Mouse (Mus musculus) embryonic facial prominence, embryonic 14.5 days (tissue): ENCODE measurements at regions not wholly inside any gene's neighbourhood (a gene's known extent, or its start where the extent isn't known, plus 50 kb on each side); places are given as distances from the start of the nearest gene placed in this dataset.

Experiments used
- ATAC-seq: fragments of 200-750 bp; cut with Nextera tagmentation; 2 replicates; pipeline ENCODE4 v1.8.0; 2017; ENCODE audit warnings: low read depth, moderate number of reproducible peaks, moderate TSS enrichment
- DNase-seq: peaks from one replicate; pipeline ENCODE4 v3.0.0-alpha.2; 2015; ENCODE audit warnings: low spot score
- H3K27ac ChIP-seq: fragments of 300-500 bp; sonication (generic); replicated peaks from 2 replicates; pipeline ENCODE4 v1.5.1; 2014; ENCODE audit warnings: low read depth, mild to moderate bottlenecking, low read length, moderate library complexity
- H3K27me3 ChIP-seq: fragments of 300-500 bp; sonication (generic); replicated peaks from 2 replicates; pipeline ENCODE4 v1.6.1; 2014; ENCODE audit warnings: low read length; ENCODE audit not compliant: control insufficient read depth, insufficient read depth
- H3K36me3 ChIP-seq: fragments of 300-500 bp; sonication (generic); 2 replicates; pipeline ENCODE4 v1.6.1; 2014; ENCODE audit warnings: low read length, mixed read lengths; ENCODE audit not compliant: control insufficient read depth, insufficient read depth
- H3K4me1 ChIP-seq: fragments of 300-500 bp; sonication (generic); 2 replicates; pipeline ENCODE4 v1.6.1; 2014; ENCODE audit warnings: antibody characterized with exemption, low read length; ENCODE audit not compliant: control insufficient read depth, insufficient read depth
- H3K4me2 ChIP-seq: fragments of 300-500 bp; sonication (generic); 2 replicates; pipeline ENCODE4 v1.6.1; 2014; ENCODE audit warnings: low read depth, mild to moderate bottlenecking, low read length, moderate library complexity, mixed read lengths
- H3K4me3 ChIP-seq: fragments of 300-500 bp; sonication (generic); 2 replicates; pipeline ENCODE4 v1.5.1; 2014; ENCODE audit warnings: low read depth, mild to moderate bottlenecking, low read length
- H3K9ac ChIP-seq: fragments of 300-500 bp; sonication (generic); 2 replicates; pipeline ENCODE4 v1.6.1; 2014; ENCODE audit warnings: low read depth, mild to moderate bottlenecking, low read length, moderate library complexity, mixed read lengths
- H3K9me3 ChIP-seq: fragments of 300-500 bp; sonication (generic); 2 replicates; pipeline ENCODE4 v1.6.1; 2016; ENCODE audit warnings: low read length; ENCODE audit not compliant: control insufficient read depth
- WGBS: fragments of 180-500 bp; shearing (Covaris S2); extraction: QIAGEN DNeasy Blood & Tissue Kit; methylation state at CpG from one replicate; pipeline ENCODE4 v1.1.7; 2014; 5-methylcytosine and 5-hydroxymethylcytosine counted together

DNA sequence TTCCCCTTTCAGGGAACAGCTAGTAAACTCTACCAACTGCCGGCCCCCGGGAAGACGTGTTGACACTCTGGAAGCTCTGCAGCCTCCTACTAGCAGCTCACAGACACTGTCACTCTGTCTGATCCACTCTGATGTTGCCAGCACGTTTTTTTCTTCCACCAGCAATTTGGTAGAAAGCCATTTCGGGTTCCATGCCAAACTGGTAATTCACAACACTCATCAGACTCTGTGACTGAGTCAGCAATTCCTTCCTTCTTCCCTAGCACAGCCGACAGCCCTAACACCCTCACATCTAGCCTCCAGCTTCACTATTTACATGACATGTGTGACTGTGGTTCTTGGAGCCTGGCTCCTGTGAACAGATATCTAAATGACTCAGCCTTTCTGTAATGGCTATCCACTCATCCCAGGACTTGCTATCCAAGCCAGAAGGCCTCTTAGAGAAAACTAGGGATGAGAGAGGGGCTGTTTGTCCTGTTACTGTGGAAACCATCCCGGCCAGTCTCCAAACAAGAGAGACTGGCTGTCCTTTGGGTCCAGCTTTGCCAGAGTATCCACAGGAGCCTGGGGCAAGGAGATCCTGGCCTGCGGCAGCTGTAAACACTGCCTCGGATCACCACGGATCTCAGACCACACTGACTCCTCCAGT lies 105.2 kb upstream of the Pkdcc start:
- Histone ChIP-seq H3K4me2 (no peak overlapping the region), H3K27me3 (peaks cover 9% of the 10 kb centered on the region; the same call in 1 of the 2 replicates), H3K36me3 (no peaks in the 10 kb centered on the region), H3K27ac (no peak overlapping the region; the same call in 1 of the 2 replicates), H3K4me1 (peaks cover 9% of the 10 kb centered on the region), H3K9me3 (no peaks in the 10 kb centered on the region), H3K4me3 (no peak overlapping the region), H3K9ac (no peak overlapping the region)
- WGBS, result 42% methylated on average over 10 of the region's 10 CpGs
- peak; percentile 70 for DNase-seq
- peak; percentile 60; the same call in 1 of the 2 replicates for ATAC-seq

GRCm38 (mm10) chr17:83110556-83110955 lies 104.5 kb upstream of the Pkdcc start:
- Histone ChIP-seq H3K36me3 (no peaks in the 10 kb centered on the region), H3K4me3 (no peak overlapping the region), H3K4me2 (no peak overlapping the region), H3K9ac (no peak overlapping the region), H3K27ac (no peak overlapping the region), H3K9me3 (no peaks in the 10 kb centered on the region), H3K27me3 (peaks cover 9% of the 10 kb centered on the region; the same call in 1 of the 2 replicates), H3K4me1 (peaks cover 16% of the 10 kb centered on the region)
- 55% methylated on average over 8 of the region's 8 CpGs for WGBS
- no peak for ATAC-seq
- DNase-seq, result no peak

DNA sequence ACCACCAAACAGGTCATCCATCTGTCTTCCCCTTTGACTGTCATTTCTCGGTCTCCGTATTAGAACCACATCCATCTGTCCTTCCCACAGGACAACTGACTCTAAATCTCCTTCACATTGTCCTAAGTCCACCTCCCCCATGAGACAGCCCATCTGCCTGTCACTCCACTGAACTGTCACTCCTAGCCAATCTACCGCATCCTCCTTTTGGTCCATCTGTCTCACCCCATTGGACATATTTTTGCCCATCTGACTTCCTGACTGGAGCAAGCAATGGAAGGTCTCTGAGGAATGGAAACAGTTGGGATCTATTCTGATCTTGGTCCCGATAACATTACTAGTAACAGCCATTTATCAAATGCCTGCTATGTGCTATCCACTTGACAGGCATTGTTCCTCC lies 99.9 kb upstream of the Pkdcc start:
- Histone ChIP-seq H3K9me3 (no peaks in the 10 kb centered on the region), H3K4me2 (no peak overlapping the region), H3K9ac (no peak overlapping the region), H3K4me1 (peaks cover 10% of the 10 kb centered on the region; the same call in 1 of the 2 replicates), H3K36me3 (no peaks in the 10 kb centered on the region), H3K27me3 (peaks cover 8% of the 10 kb centered on the region; the same call in 1 of the 2 replicates), H3K27ac (no peak overlapping the region), H3K4me3 (no peak overlapping the region)
- no peak for DNase-seq
- no peak for ATAC-seq
- WGBS, result 77% methylated on average over 4 of the region's 4 CpGs

DNA sequence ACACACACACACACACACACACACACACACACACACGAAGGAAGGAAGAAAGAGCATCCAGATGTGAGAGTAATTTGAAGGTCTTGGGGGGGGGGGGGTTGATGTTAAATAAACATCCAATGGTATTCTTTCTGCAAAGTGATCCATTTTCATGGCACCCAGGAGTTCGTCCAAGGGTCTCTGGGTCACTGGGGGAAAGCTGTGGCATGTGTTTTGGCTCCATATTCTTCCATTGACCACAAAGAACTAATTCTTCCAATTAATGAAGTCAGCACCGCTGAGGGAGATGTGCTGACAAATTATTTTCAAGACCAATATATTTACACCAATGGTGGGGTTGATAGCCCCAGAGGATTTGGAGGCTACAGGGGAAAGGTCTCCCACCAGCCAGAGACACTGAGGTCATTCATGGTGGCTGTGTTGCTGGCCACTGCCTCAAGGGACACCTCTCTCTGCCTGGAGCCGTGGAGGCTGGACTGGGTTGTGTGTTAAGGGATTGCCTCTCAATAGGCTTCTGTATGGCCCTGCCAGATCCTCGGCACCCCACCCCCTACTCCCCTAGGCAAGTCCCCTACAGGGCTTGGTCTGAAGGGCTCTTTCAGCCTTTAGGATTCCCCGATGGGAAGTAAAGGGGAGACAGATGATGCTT lies 99.1 kb upstream of the Pkdcc start:
- peaks cover 10% of the 10 kb centered on the region for H3K4me1 ChIP-seq
- peak; percentile 62; the same call in 1 of the 2 replicates for ATAC-seq
- peaks cover 8% of the 10 kb centered on the region; the same call in 1 of the 2 replicates for H3K27me3 ChIP-seq
- no peak overlapping the region; the same call in 1 of the 2 replicates for H3K27ac ChIP-seq
- no peak for DNase-seq
- 24% methylated on average over 5 of the region's 6 CpGs for WGBS
- no peak overlapping the region for H3K4me3 ChIP-seq
- no peaks in the 10 kb centered on the region for H3K9me3 ChIP-seq
- no peaks in the 10 kb centered on the region for H3K36me3 ChIP-seq
- no peak overlapping the region for H3K9ac ChIP-seq
- H3K4me2 ChIP-seq, result no peak overlapping the region

DNA sequence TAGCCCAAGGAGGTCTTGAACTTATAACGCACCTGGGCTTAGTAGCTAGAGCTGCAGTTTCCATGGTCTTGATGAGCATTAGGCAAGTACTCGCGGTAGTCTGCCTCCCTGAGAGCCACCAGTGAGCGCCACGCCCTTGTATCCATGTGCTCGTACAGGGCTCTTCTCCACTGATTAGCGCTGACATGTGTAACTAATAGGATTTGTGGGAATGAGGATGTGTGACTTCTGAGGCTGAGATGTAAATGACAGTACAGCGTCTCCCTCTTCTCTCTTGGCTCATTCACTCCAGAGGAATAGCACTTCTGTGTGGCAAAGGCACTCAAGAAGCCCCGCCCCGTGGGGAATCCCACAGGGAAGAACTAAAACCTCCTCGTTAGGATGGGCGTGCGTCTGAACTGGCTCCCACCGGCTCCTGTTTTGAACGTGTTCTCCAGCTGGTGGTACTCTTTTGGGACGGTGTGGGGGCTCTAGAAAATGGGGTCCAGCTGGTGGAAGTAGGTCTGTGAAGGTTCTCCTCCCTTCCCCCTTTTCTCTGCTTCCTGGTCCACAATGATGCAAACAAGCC lies 94.3 kb upstream of the Pkdcc start:
- peaks cover 8% of the 10 kb centered on the region; the same call in 1 of the 2 replicates for H3K27me3 ChIP-seq

DNA sequence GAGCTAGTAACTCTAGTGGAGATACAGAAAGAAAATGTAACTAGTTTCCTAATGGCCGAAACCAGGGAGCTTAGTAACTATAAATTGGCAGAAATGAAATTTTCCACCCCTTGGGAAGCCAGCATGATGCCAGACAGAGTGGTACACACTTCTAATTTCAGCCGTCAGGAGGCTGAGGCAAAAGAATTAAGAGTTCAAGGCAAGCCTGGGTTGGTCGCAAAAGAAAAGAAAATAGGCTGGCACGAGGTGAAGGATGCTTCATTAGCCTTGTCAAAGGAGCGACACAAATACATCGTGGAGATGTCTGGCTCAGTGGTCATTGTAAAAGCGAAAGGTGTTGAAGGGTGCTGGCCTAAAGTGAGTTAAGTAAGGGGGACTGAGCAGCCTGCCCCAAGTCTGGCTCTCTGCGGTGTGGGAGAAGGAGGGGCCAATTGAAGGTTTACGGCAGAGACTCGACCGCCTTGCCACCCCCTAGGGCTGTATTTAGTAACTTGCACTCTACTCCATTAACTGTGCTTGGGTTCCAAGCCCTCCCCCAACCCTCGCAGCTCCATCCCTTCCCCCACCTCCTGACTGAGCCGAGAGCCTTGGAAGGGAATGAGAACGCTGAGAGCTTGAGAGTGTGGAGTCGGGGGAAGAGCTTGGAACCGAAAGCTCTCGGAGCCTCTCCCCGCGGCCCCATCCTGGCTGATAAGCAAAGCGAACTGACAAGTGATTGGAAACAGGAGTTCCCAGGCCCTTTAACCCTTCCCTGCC lies 92.4 kb upstream of the Pkdcc start:
- ATAC-seq (peak; percentile 74), DNase-seq (peak; percentile 88)
- Histone ChIP-seq H3K36me3 (no peaks in the 10 kb centered on the region), H3K4me3 (peak overlapping the region; percentile 21), H3K4me1 (peaks cover 31% of the 10 kb centered on the region), H3K9me3 (no peaks in the 10 kb centered on the region), H3K27ac (no peak overlapping the region; the same call in 1 of the 2 replicates), H3K4me2 (peak overlapping the region; percentile 51), H3K9ac (peak overlapping the region; percentile 22), H3K27me3 (peaks cover 5% of the 10 kb centered on the region; the same call in 1 of the 2 replicates)
- 11% methylated on average over 15 of the region's 20 CpGs for WGBS

More for the DNA sequence above, 94.3 kb upstream of the Pkdcc start:
- Histone ChIP-seq H3K4me2 (no peak overlapping the region), H3K36me3 (no peaks in the 10 kb centered on the region), H3K4me1 (peaks cover 34% of the 10 kb centered on the region), H3K9ac (no peak overlapping the region), H3K27ac (no peak overlapping the region), H3K9me3 (no peaks in the 10 kb centered on the region), H3K4me3 (no peak overlapping the region)
- 45% methylated on average over 16 of the region's 16 CpGs for whole genome bisulfite sequencing
- ATAC-seq (peak; percentile 10; the same call in 1 of the 2 replicates), DNase-seq (peak; percentile 78)

DNA sequence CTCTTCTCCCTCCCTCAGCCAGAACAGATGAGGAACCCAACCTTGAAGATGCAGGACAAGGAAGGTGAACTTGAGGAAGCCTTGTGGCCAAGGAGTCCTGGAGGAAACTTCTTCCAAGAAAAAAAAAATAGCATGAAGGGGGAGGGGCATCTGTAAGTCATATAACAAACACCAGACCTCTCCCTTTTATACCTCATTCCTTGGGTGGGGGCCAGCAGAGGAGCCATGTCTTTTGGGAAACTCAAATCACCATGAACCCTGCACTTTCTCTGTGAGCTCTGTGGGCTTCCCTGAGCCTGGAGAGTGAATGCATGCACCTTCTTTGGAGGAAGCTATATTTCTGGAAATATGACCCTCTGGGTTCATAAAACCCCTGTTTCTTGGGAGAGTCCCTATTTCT lies 90.0 kb upstream of the Pkdcc start:
- ATAC-seq (no peak), DNase-seq (peak; percentile 64)
- no peak overlapping the region for H3K4me3 ChIP-seq
- no peak overlapping the region for H3K9ac ChIP-seq
- no peak overlapping the region for H3K4me2 ChIP-seq
- no peak overlapping the region for H3K27ac ChIP-seq
- H3K36me3 ChIP-seq, result no peaks in the 10 kb centered on the region
- no peaks in the 10 kb centered on the region for H3K9me3 ChIP-seq
- peaks cover 8% of the 10 kb centered on the region; the same call in 1 of the 2 replicates for H3K27me3 ChIP-seq
- peaks cover 39% of the 10 kb centered on the region for H3K4me1 ChIP-seq

- no peak overlapping the region for H3K9ac ChIP-seq
- H3K27me3 ChIP-seq, result peaks cover 14% of the 10 kb centered on the region; the same call in 1 of the 2 replicates
- no peak overlapping the region for H3K27ac ChIP-seq
- H3K36me3 ChIP-seq, result no peaks in the 10 kb centered on the region
- no peak overlapping the region for H3K4me3 ChIP-seq
- WGBS, result 64% methylated on average over 6 of the region's 6 CpGs
- ATAC-seq, result no peak
- DNase-seq, result no peak
- no peaks in the 10 kb centered on the region for H3K9me3 ChIP-seq
- no peak overlapping the region for H3K4me2 ChIP-seq
- H3K4me1 ChIP-seq, result peaks cover 30% of the 10 kb centered on the region
These were observed 87.2 kb upstream of the Pkdcc start for GRCm38 (mm10) chr17:83127842-83128241.
